Mouse (Mus musculus) heart, embryonic 14.5 days (tissue): ENCODE measurements around the gene Fah. TPM values are rescaled to one million over a fixed set of nuclear protein-coding genes. Genes with fewer than 3 reads are reported as not detected.

Experiments
- ATAC-seq: fragments of 200-750 bp; cut with Nextera tagmentation; 2 replicates; pipeline ENCODE4 v1.8.0; 2017; ENCODE audit warnings: low read depth, moderate TSS enrichment; ENCODE audit not compliant: insufficient number of reproducible peaks, insufficient read depth, low FRiP score
- H3K27ac ChIP-seq, 2 experiments: fragments of 200-500 bp in 1 of 2; fragments of 300-500 bp in 1 of 2; sonication (generic) in 1 of 2; replicated peaks in 1 of 2; 2 replicates each; pipeline ENCODE4 v1.5.1; 2012 to 2014; ENCODE audit warnings: low read depth in 2 of 2, low read length in 2 of 2, control low read depth in 1 of 2, mild to moderate bottlenecking in 1 of 2, mixed read lengths in 1 of 2; ENCODE audit not compliant: control insufficient read depth in 1 of 2, insufficient read depth in 1 of 2
- H3K27me3 ChIP-seq: fragments of 300-500 bp; sonication (generic); 2 replicates; pipeline ENCODE4 v1.6.1; 2014; ENCODE audit warnings: mild to moderate bottlenecking, low read length, control low read depth; ENCODE audit not compliant: control insufficient read depth, insufficient read depth
- H3K36me3 ChIP-seq: fragments of 300-500 bp; sonication (generic); 2 replicates; pipeline ENCODE4 v1.6.1; 2014; ENCODE audit warnings: mild to moderate bottlenecking, control low read depth, low read length, mixed read lengths; ENCODE audit not compliant: control insufficient read depth, insufficient read depth
- H3K4me1 ChIP-seq, 2 experiments: fragments of 200-500 bp in 1 of 2; fragments of 300-500 bp in 1 of 2; sonication (generic) in 1 of 2; 2 replicates each; pipeline ENCODE4 v1.6.1; 2012 to 2014; ENCODE audit warnings: low read length in 2 of 2, control low read depth in 1 of 2, mixed read lengths in 1 of 2; ENCODE audit not compliant: control insufficient read depth in 2 of 2, insufficient read depth in 2 of 2
- H3K4me2 ChIP-seq: fragments of 300-500 bp; sonication (generic); 2 replicates; pipeline ENCODE4 v1.6.1; 2014; ENCODE audit warnings: mild to moderate bottlenecking, low read length
- H3K4me3 ChIP-seq, 2 experiments: fragments of 200-500 bp in 1 of 2; fragments of 300-500 bp in 1 of 2; sonication (generic) in 1 of 2; 2 replicates each; pipeline ENCODE4 v1.5.1; 2012 to 2014; ENCODE audit warnings: low read length in 2 of 2, mild to moderate bottlenecking in 2 of 2, control low read depth in 1 of 2, low read depth in 1 of 2, moderate library complexity in 1 of 2; ENCODE audit not compliant: control insufficient read depth in 1 of 2, insufficient read depth in 1 of 2
- H3K9ac ChIP-seq: fragments of 300-500 bp; sonication (generic); 2 replicates; pipeline ENCODE4 v1.6.1; 2014; ENCODE audit warnings: mild to moderate bottlenecking, low read length
- H3K9me3 ChIP-seq: fragments of 300-500 bp; sonication (generic); 2 replicates; pipeline ENCODE4 v1.6.1; 2016; ENCODE audit warnings: low read length, control low read depth; ENCODE audit not compliant: control insufficient read depth
- WGBS: fragments of 180-500 bp; shearing (Covaris S2); extraction: QIAGEN DNeasy Blood & Tissue Kit; methylation state at CpG from one replicate; pipeline ENCODE4 v1.1.7; 2014; 5-methylcytosine and 5-hydroxymethylcytosine counted together
- polyA plus RNA-seq: library from polyadenylated mRNA; unstranded; fragments of >200 nt; fragmentation: Nextera tagmentation; extraction: Ambion mirVana; gene quantifications from 2 replicates; pipeline ENCODE4 v1.2.1, GENCODE M21; 2014

Fah gene
- polyA plus RNA-seq, 1 experiment from 2014 or later: 4.8 TPM

DNA sequence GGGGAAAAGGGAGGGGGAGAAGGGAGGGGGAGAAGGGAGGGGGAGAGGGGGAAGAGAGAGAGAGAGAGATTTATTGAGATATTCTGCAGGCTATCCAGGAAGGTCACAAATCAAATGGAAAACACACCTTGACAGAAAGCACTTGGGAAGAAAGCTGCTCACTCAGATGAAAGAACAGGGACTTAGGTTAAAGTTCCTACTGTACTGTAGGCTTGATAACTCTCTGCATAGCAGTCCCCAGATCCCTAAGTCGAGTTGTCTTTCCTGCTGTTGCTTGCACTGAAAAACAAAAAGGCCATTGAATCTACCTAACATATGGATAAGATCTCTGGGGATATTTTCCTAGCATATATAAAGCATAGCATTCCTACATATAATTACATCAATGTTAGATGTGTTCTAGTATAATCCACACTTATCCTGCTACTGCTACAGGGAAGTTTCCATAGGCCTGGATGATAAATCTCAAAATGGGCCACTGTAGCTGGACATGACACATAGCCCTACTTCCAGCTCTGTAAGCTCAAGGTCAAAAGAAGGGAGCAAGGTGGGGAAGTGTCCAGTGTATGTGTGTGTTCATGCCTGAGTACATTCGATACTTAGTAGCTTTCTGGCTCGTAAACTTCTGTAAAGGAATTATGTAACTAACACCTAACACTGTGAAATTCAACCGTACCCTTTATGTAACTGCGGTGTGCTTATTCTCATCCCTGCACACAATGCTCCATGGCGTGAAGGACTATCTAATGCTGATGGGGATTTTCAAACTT is 35.8 kb upstream of the Fah start:
- Histone ChIP-seq H3K9ac (no peak overlapping the region), H3K4me3 (no peak overlapping the region), H3K36me3 (0 out of 2 replicates have a peak, but pooled peaks cover under 1% of the 10 kb centered on the region), H3K4me1 (0 out of 4 replicates have a peak, but pooled peaks cover 0 to 2% of the 10 kb centered on the region in 2 experiments), H3K27ac (no peak overlapping the region), H3K4me2 (no peak overlapping the region), H3K9me3 (no peaks in the 10 kb centered on the region), H3K27me3 (no peaks in the 10 kb centered on the region)
- 89% methylated on average over 6 of the region's 6 CpGs for WGBS
- no peak for ATAC-seq

GRCm38 (mm10) chr7:84636939-84637338 is 30.4 kb upstream of the Fah start:
- no peaks in the 10 kb centered on the region for H3K4me1 ChIP-seq
- no peak overlapping the region for H3K4me2 ChIP-seq
- peaks cover 22% of the 10 kb centered on the region for H3K36me3 ChIP-seq
- no peak overlapping the region for H3K27ac ChIP-seq
- no peaks in the 10 kb centered on the region for H3K9me3 ChIP-seq
- no peaks in the 10 kb centered on the region for H3K27me3 ChIP-seq
- no peak for ATAC-seq
- H3K4me3 ChIP-seq: no peak overlapping the region
- H3K9ac ChIP-seq: no peak overlapping the region

DNA sequence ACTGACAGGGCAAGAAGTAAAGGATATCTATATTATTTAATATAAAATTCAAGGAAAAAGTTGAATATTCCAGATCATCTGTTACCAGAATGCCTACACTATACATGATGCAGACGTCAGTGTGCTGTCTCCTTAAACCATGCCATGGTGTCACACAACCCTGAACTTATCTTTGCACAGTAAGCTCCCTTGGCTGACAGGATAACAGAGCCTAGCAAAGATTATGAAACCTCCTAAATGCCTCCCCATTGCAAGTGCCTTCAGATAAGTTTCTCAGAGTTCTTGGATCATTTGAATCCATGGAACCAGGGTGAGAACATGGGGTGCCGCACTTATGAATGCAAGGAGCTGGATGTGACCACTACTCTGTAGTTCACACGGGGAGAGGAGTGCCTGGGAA is 25.4 kb upstream of the Fah start:
- WGBS: 76% methylated on average over 3 of the region's 3 CpGs
- H3K9me3 ChIP-seq: no peaks in the 10 kb centered on the region
- no peaks in the 10 kb centered on the region for H3K4me1 ChIP-seq
- H3K36me3 ChIP-seq: peaks cover 34% of the 10 kb centered on the region
- no peak overlapping the region for H3K4me2 ChIP-seq
- no peak overlapping the region for H3K27ac ChIP-seq
- H3K4me3 ChIP-seq: no peak overlapping the region
- no peak overlapping the region for H3K9ac ChIP-seq
- ATAC-seq: no peak
- H3K27me3 ChIP-seq: no peaks in the 10 kb centered on the region

- Histone ChIP-seq H3K27ac (no peak overlapping the region), H3K9ac (no peak overlapping the region), H3K4me2 (no peak overlapping the region), H3K9me3 (no peaks in the 10 kb centered on the region), H3K27me3 (no peaks in the 10 kb centered on the region), H3K4me1 (no peaks in the 10 kb centered on the region), H3K36me3 (peaks cover 37% of the 10 kb centered on the region), H3K4me3 (no peak overlapping the region)
- no peak for ATAC-seq
- 96% methylated on average over 4 of the region's 4 CpGs for WGBS
Observed at GRCm38 (mm10) chr7:84623718-84624117, 17.2 kb upstream of the Fah start.

- no peaks in the 10 kb centered on the region for H3K4me1 ChIP-seq
- H3K27ac ChIP-seq: no peak overlapping the region
- H3K9ac ChIP-seq: no peak overlapping the region
- peaks cover 62% of the 10 kb centered on the region for H3K36me3 ChIP-seq
- no peak overlapping the region for H3K4me3 ChIP-seq
- ATAC-seq: no peak
- H3K4me2 ChIP-seq: no peak overlapping the region
- no peaks in the 10 kb centered on the region for H3K27me3 ChIP-seq
- 91% methylated on average over 3 of the region's 3 CpGs for WGBS
- H3K9me3 ChIP-seq: no peaks in the 10 kb centered on the region
Observed at GRCm38 (mm10) chr7:84620956-84621355, 14.4 kb upstream of the Fah start.

- Histone ChIP-seq H3K27me3 (no peaks in the 10 kb centered on the region), H3K4me1 (no peaks in the 10 kb centered on the region), H3K36me3 (peaks cover 62% of the 10 kb centered on the region), H3K4me2 (no peak overlapping the region), H3K9me3 (no peaks in the 10 kb centered on the region), H3K4me3 (no peak overlapping the region), H3K9ac (no peak overlapping the region), H3K27ac (no peak overlapping the region)
- 77% methylated on average over 2 of the region's 2 CpGs for WGBS
- no peak for ATAC-seq
Observed at GRCm38 (mm10) chr7:84618951-84619350, 12.4 kb upstream of the Fah start.

- peaks cover 27% of the 10 kb centered on the region for H3K36me3 ChIP-seq
- WGBS: 78% methylated on average over 4 of the region's 4 CpGs
- no peak overlapping the region for H3K4me2 ChIP-seq
- ATAC-seq: no peak
- no peak overlapping the region for H3K27ac ChIP-seq
- no peaks in the 10 kb centered on the region for H3K9me3 ChIP-seq
- no peak overlapping the region for H3K4me3 ChIP-seq
- no peaks in the 10 kb centered on the region for H3K27me3 ChIP-seq
- H3K9ac ChIP-seq: no peak overlapping the region
- H3K4me1 ChIP-seq: no peaks in the 10 kb centered on the region
Observed at GRCm38 (mm10) chr7:84612445-84612844, 5.9 kb upstream of the Fah start.

DNA sequence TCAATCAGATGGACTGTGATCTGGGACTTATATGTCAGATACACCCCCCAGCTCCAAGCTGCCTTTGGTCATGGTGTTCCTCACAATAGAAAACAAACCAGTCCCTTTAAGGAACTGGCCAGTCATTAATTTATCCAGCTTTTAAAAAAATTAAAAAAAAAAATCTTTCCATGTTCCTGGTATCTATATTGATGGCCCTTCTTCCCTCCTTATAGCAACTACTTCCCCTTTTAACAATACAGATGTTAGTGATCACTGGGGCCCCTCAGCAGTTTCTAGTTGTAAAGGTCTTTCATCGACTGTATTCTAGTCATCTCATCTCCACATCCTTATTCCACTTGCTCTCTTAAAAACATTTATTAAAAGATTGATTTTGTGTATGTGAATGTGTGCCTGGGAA is 5.1 kb upstream of the Fah start:
- Histone ChIP-seq H3K4me2 (no peak overlapping the region), H3K9ac (no peak overlapping the region), H3K27ac (no peak overlapping the region), H3K4me1 (no peaks in the 10 kb centered on the region), H3K4me3 (no peak overlapping the region), H3K27me3 (no peaks in the 10 kb centered on the region), H3K36me3 (peaks cover 20% of the 10 kb centered on the region), H3K9me3 (no peaks in the 10 kb centered on the region)
- no peak for ATAC-seq
- 94% methylated on average over 1 of the region's 1 CpGs for WGBS
